Mouse (Mus musculus) activated CD4-positive, CD25-positive, alpha-beta regulatory T cell, adult 9 weeks (primary cell): ENCODE results near the gene Hoxa6. TPM values are rescaled to one million over a fixed set of nuclear protein-coding genes. Genes with fewer than 3 reads are reported as not detected.

Experiments
- polyA plus RNA-seq: library from polyadenylated mRNA; unstranded; fragments of 100-300 nt; shearing (Covaris generic); gene quantifications from one replicate; pipeline ENCODE4 v1.2.1, GENCODE M21; 2017

The Hoxa6 gene
- not detected for polyA plus RNA-seq

DNA sequence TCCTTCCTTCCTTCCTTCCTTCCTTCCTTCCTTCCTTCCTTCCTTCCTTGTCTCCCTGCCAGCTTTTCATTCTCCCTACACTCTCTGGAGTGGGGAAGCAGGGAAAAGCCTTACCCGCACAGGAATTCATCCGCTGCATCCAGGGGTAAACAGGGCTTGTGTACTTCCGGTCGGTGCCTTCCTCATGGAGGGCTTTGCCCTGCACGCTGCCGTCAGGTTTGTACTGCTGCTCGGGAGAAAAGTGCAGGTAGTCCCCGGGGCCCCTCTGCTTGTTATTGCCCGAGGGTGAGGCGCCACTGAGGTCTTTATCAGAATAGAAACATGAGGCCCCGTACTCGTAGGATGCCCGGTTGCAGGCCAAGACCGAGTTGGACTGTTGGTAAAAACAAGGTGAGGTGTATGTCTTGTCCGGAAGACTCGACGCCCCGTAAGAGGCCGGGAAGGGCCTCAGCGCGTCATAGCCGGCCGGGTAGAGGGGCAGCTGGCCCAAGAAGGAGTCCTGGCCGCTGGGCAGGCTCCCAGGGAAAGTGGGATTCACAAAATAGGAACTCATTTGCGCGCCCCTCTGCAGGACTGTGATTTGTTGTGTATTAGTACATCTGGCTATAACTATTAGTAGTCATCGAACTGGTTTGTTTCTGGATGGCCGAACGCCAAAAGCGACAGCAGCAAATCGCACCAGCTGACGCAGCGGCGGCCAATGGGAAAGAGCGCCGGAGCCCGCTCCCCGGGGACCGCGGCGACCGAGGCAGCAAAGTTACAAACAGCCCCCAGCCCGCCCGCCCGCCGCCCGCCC, at the start of gene Hoxa6:
Gene Hoxa6 (minus strand): TSS at position 651 of the 796 bp plus-strand sequence.

GRCm38 (mm10) chr6:52245757-52246142, 37.2 kb upstream of the Hoxa6 start, which contains the start of gene Hoxa11:
Hoxa11 (minus strand) TSS chr6:52245810.

DNA sequence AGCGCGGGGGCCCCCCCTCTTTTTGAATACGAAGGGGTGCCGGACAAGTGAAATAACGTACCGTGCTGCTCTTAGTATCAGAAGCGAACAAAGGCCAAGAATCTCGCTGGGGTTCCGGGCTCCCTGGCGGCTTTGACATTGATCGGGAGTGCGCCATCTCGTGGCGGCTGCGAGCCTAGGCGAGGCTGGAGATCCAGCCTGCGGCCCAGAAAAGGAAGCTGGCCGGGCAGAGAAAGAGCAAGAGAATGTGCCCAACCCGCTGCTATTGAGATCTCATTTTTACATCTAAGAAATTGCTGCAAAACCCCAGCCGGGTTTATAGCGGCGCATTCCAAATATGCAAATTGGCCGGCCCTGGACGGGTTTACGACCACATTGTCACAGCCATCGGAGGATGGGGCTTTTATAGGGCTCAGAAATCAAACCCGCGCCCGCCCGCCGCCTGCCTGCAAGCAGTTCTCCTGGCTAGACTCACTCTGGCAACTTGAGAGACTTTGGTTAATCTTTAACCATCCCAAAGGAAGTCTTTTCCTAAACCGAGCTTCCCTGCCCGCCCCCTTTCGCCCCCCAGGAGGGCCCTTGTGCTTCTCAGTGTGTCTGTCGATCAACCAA, 32.0 kb upstream of the Hoxa6 start, which contains the start of gene Hoxa10:
Gene Hoxa10 (minus strand): TSS at position 466 of the 612 bp plus-strand sequence.

DNA sequence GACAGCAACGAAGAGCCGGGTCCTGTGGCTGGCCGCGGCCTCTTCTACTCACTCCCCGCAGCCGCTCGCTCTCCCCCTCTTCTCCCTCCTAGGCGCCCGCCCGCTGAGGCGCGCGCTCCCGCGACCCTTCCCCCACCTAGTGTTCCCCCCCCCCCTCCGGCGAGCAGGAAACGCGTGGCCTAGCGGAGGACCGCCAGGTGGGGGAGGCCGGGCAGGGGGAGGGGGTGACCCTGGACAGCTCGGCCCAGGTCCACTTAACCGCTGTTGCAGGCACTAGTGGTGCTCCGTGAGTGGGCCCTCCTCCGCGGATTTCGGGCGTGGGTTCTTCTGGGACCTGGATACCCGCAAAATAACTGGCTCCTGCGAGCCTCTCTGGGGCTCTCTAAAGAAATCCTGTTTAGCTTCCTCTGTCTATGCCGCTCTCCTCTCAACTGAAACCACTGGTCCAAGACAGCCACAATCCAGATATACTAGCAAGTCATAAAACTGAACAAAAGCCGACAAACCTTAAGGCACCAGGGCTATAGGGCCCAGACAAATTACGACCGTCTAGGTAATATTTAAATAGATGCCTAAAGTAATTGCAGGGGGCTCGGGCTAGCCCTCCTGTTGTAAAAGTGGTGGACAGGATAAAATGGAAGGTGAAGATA, 22.1 kb upstream of the Hoxa6 start, which contains the start of gene Hoxa9:
Gene Hoxa9 (minus strand): TSS at position 574 of the 650 bp plus-strand sequence.

GRCm38 (mm10) chr6:52221337-52221992, 12.9 kb upstream of the Hoxa6 start, which contains the start of gene Hoxa7:
Hoxa7 (minus strand) TSS chr6:52221854.

GRCm38 (mm10) chr6:52213119-52213986, 4.8 kb upstream of the Hoxa6 start, which contains the start of the genes Hoxa3 and Gm28308:
Hoxa3 (minus strand) TSS chr6:52213336.
Gm28308 (minus strand) TSS chr6:52213339.

DNA sequence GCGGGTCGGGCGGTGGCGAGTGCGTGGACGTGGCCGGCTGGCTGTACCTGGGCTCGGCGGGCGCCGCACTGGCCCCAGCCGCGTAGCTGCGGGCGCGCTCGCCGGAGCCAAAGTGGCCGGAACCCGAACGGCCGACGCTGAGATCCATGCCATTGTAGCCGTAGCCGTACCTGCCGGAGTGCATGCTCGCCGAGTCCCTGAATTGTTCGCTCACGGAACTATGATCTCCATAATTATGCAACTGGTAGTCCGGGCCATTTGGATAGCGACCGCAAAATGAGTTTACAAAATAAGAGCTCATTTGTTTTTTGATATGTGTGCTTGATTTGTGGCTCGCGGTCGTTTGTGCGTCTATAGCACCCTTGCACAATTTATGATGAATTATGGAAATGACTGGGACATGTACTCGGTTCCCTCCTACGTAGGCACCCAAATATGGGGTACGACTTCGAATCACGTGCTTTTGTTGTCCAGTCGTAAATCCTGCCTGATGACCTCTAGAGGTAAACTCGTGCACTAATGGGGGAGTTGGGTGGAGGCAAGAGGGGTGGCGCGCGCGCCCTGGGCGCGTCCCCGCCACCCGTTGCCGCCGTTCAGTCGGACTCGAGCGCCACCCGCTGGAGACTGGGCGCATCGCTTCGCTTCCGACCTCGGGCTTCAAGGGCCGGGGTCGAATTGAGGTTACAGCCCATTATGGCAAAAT, 4.3 kb downstream of the Hoxa6 start, which contains the start of gene Hoxa5:
Gene Hoxa5 (minus strand): TSS at position 538 of the 703 bp plus-strand sequence.

DNA sequence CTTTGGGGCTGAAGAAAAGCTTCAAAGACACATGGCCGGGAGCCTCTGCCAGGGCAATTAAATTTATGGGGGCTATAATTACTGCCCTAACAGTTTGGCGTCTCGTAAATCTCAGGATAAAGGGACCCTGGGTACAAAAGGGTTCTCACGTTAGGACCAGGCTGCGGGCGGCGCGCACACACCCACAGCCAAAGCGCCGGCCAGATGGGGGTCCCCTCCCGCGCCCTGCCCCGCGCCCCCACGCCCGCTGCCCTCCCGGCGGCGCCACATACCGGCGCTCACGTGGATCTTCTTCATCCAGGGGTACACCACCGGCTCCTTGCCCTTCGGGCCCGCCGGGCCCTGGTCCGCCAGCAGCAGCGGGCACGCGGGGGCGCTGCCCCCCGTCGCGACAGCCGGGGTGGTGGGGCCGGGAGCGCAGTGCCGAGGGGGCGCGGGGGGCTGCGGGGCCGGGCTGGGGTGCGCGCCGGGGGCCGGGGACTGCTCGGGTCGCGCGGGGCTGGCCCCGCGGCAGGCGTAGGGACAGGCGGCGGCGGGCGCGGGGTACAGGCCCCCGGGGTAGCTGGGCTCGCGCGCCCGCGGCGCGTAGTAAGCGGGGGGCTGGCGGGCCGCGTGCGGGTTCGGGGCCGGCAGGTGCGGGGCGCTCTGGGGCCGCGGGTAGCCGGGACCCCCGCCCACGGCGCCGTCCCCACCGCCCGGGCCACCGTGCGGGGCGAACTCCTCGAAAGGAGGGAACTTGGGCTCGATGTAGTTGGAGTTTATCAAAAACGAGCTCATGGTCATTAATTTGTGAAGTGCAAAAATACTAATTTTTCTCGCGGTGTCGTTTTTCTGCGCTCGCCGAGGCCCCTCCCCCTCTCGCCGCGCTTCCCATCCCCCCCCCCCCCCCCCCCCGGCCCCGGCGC, 17.4 kb downstream of the Hoxa6 start, which contains the start of gene Hoxa4:
Gene Hoxa4 (minus strand): TSS at position 848 of the 905 bp plus-strand sequence.

GRCm38 (mm10) chr6:52177061-52177735, 31.3 kb downstream of the Hoxa6 start, which contains the start of gene 5730596B20Rik:
5730596B20Rik (plus strand) TSS chr6:52177498.

DNA sequence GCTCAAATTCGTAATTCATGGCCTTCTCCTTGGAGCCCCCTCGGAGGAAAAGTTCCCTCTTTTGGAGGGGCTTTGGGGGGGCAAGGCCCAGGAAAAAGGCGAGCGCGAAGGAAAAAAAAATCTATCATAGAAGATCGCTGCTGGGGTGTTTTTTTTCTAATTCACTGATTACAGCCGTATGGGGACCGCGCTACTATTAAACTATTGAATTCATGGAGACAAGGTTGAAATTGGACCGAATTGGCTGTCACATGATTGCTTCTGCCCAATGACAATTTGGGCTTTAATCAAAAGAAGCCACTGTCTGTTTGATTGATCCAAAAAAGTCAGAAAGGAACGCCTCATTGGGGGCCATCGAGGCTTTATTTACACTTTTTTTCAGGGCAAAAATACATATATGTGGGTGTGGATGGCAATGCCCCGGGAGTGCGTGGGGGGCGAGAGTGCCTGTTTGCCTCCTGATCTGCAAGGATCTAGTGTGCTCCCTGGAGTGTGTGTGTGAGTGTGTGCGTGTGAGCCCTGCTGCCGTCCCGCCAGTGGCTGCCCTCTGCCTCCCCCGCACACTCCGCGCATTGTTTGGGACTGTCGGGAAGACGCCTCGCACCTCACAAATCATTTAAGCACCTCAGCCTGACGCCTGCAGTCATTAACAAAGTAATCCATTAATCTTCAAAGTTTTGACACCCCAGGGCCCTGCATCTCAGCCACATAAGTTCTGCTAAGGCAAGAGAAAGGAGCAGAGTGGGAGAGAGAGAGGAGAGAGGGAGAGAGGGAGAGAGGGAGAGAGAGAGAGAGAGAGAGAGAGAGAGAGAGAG, 43.7 kb downstream of the Hoxa6 start, which contains the start of gene Hoxa2:
Gene Hoxa2 (minus strand): TSS at position 206 of the 815 bp plus-strand sequence.

DNA sequence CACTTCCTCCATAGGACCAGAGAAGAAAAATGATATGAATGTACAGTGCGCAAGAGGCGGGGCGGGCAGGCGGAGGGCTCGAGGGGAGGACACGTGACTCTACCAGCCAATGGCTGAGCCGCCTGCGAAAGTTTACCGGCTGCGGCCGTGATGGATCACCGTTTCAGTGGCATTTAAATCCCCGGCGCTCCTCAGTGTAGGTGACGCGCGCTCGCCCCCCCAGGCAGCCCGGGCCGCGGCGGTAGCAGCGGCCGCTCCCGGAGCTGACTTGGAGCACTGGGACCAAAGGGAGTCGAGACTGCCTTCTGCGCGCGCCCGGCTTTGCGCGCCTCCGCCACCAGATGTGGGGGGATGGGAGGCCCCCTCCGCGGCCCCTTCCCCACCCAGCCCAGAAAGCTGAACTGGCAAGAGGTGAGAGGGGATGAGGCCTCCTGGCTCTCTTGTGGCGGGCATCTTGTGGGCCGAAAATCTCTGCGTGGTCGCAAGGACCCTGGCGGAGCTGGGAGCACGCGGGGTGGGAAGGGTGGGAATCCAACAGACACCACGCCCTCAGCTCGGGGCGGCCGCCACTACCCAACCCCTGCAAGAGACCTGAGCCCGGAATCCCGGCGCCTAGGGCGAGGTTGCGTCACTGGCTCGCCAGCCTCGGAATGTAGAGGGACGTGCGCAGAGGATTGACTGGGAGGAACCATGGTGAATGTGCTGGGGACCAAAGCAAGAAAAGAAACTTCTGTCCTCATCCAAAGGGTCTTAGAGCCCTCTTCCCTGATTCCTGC, 50.1 kb downstream of the Hoxa6 start, which contains the start of gene Hoxa1:
Gene Hoxa1 (minus strand): TSS at position 42 of the 776 bp plus-strand sequence.

Other genes with a start within 250 kb of the Hoxa6 start
- gene Skap2, start 196.2 kb downstream of the Hoxa6 start, polyA plus RNA-seq: 27.1 TPM
- not detected for gene Hoxa1, start 50.4 kb downstream of the Hoxa6 start, polyA plus RNA-seq
- gene Hoxa2, start 43.9 kb downstream of the Hoxa6 start, polyA plus RNA-seq: not detected
- gene 5730596B20Rik, start 31.2 kb downstream of the Hoxa6 start, polyA plus RNA-seq: not detected
- gene Hoxa4, start 17.0 kb downstream of the Hoxa6 start, polyA plus RNA-seq: not detected
- not detected for gene Hoxa5, start 4.1 kb downstream of the Hoxa6 start, polyA plus RNA-seq
- gene Hoxa3, start 4.6 kb upstream of the Hoxa6 start, polyA plus RNA-seq: not detected
- gene Gm28308, start 4.6 kb upstream of the Hoxa6 start, polyA plus RNA-seq: not detected
- gene Hoxa7, start 13.1 kb upstream of the Hoxa6 start, polyA plus RNA-seq: not detected
- not detected for gene Hoxa9, start 22.4 kb upstream of the Hoxa6 start, polyA plus RNA-seq
- not detected for gene Hoxa10, start 32.1 kb upstream of the Hoxa6 start, polyA plus RNA-seq
- not detected for gene Hoxa11, start 37.1 kb upstream of the Hoxa6 start, polyA plus RNA-seq
- not detected for gene Hoxa13, start 52.2 kb upstream of the Hoxa6 start, polyA plus RNA-seq
- not detected for gene Evx1, start 104.8 kb upstream of the Hoxa6 start, polyA plus RNA-seq